Mouse (Mus musculus): ENCODE measurements around the gene Vps13d.
"Not testable (repeated sequence)": the region's sequence is repeated elsewhere in the genome, so short reads cannot be mapped to it uniquely, and the experiment has no call there.

Gene Vps13d

GRCm38 (mm10) chr4:145210564-145210963, 15.8 kb upstream of the Vps13d start:
- no peak for DNase-seq (ENCODE audit: low spot score)

- no peak for DNase-seq (ENCODE audit: low spot score)
Measured at GRCm38 (mm10) chr4:145209690-145210088, 14.9 kb upstream of the Vps13d start.

GRCm38 (mm10) chr4:145209076-145209689, 14.4 kb upstream of the Vps13d start:
- no peak for DNase-seq (ENCODE audit: low spot score)

GRCm38 (mm10) chr4:145207718-145208371, 13.0 kb upstream of the Vps13d start:
- no peak for DNase-seq (ENCODE audit: low spot score)

- no peak for DNase-seq (ENCODE audit: low spot score)
Measured at GRCm38 (mm10) chr4:145204779-145205178, 10.0 kb upstream of the Vps13d start.

- DNase-seq (ENCODE audit: low spot score), result no peak
Measured at GRCm38 (mm10) chr4:145203305-145203704, 8.5 kb upstream of the Vps13d start.

DNA sequence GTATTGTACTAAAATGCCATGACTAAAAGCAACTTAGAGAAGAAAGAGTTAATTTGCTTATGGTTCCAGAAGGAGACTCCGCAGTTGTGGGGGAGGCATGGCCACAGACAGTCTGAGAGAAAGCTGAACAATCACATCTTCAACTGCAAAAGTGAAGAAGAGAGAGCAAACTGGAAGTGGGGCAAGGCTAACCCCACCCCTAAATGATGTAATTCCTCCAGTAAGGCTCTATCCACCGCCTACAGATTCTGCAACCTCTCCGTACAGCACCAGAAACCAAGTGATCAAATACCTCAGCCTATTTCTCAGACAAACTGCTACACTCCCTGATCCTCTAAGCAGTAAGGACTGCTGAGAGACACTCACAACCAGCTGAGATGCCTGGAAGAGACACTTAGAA, 6.6 kb upstream of the Vps13d start:
- DNase-seq (ENCODE audit: low spot score), result no peak

- peak; percentile 82 for DNase-seq (ENCODE audit: low spot score)
Measured at GRCm38 (mm10) chr4:145199982-145200699, 5.3 kb upstream of the Vps13d start.

DNA sequence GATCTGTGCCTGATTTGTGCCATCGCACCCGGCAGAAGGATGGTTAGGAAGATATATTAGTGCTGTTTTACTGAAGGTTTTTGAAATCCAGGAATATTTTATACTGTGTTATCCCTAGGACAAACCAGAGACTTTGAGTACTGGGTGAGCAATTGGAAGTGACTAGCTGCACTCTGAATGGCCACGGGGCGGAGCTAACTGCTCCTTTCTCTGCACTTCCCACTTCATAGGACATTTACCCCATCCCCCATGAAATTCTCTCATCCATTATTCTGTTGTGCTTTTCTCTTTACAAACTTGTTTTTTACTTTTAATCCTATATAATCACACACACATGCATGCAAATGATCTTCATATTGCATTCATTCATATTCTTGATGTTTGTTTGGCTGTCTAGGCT, 1.8 kb upstream of the Vps13d start:
- DNase-seq (ENCODE audit: low spot score), result no peak

DNA sequence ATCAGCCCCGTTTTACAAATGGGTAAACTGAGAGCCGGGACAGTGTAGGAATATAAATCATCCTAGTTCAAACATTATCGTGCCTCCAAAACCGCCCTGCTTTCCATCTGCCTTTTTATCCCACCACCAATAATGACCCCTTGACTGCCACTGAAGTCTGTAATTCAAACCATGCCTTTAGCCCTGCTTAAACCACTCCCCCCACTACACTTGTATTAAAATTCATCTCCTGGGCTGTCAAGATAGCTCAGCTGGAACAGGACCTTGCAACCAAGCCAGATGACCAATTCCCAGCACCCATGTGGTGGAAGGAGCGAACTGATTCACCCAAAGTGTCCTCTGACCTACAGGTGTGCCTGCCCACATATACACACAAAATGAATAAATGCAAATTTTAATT, 367 bp upstream of the Vps13d start:
- DNase-seq (ENCODE audit: low spot score), result no peak

- DNase-seq (ENCODE audit: low spot score), result no peak
Measured at GRCm38 (mm10) chr4:145193991-145194511, 754 bp downstream of the Vps13d start.

- DNase-seq (ENCODE audit: low spot score), result no peak
Measured at GRCm38 (mm10) chr4:145193406-145193805, 1.4 kb downstream of the Vps13d start.

- DNase-seq (ENCODE audit: low spot score), result no peak
Measured at GRCm38 (mm10) chr4:145192686-145193085, 2.1 kb downstream of the Vps13d start.

- DNase-seq (ENCODE audit: low spot score), result no peak
Measured at GRCm38 (mm10) chr4:145188561-145188960, 6.2 kb downstream of the Vps13d start.

DNA sequence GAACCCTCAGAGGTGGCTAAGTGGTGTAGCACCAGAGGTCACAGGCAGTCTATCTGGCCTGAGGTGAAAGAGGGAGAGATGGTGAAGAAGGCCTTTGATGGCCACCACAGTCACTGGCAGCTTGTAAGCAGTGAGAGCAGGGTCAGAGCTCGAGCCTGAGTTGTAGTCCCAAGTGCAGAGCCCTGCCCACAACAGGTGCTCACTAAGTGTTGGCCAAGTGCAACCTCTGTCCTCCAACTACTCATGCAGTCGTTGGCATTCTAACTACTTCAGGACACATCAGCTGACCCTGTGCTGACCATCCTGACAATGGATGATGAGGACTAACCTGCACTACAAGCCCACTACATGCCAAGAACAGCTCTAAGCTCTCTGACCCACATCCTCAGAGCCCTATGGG, 7.2 kb downstream of the Vps13d start:
- no peak for DNase-seq (ENCODE audit: low spot score)

GRCm38 (mm10) chr4:145178918-145179549, 15.8 kb downstream of the Vps13d start:
- no peak for DNase-seq (ENCODE audit: low spot score)

- DNase-seq (ENCODE audit: low spot score), result not testable (repeated sequence)
Measured at GRCm38 (mm10) chr4:145165542-145165941, 29.3 kb downstream of the Vps13d start.

GRCm38 (mm10) chr4:145164111-145164510, 30.7 kb downstream of the Vps13d start:
- no peak for DNase-seq (ENCODE audit: low spot score)

GRCm38 (mm10) chr4:145161243-145161642, 33.6 kb downstream of the Vps13d start:
- no peak for DNase-seq (ENCODE audit: low spot score)

DNA sequence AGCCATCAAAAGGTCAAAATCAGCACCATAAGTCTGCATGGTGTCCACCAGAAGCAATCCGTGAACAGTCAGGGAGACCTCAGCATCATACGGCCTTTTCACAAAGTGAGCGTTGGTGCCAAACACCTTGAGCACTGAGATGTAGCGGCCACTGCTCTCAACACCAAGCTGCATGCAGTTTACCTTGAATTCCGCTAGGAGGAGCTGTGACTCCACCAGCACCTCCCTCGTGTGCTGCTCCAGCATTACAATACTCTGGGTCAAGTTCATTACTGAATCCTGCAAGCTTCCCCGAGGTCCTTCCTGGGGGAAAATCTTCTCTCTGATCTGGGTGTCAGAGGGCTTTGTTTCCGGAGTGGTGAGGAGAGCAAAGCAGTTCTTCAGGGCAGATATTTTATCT, 38.8 kb downstream of the Vps13d start:
- DNase-seq (ENCODE audit: low spot score), result peak; percentile 63

- no peak for DNase-seq (ENCODE audit: low spot score)
Measured at GRCm38 (mm10) chr4:145151103-145151486, 43.7 kb downstream of the Vps13d start.

GRCm38 (mm10) chr4:145150345-145151102, 44.3 kb downstream of the Vps13d start:
- DNase-seq (ENCODE audit: low spot score), result peak; percentile 45
